Mouse (Mus musculus) R1 (cell line): Measurements from ENCODE around the gene Gm21117.
"Not testable (repeated sequence)": the region's sequence is repeated elsewhere in the genome, so short reads cannot be mapped to it uniquely, and the experiment has no call there.

Source experiments
- DNase-seq: peaks from one replicate; pipeline ENCODE4 v3.0.0-alpha.2; 2018; ENCODE audit warnings: low read depth, low spot score

The Gm21117 gene

DNA sequence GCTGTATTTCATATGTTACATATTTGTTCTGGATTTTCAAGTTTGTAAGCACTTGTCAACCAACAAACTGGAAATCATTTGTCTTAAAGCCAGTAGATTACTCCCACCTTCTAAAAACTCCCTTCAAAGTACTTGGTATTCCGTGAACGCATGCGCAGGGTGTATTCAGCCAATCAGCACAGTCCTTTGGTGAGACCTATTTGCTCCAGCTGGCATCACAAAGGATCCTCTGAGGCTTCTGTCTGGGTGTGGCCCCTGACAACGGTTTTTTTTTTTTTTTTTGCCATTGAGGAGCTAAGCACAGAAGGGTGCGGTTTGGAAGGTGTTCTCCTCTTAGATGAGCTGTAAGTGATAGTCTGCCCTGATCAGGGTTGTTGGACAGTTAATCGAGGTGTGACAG lies at the start of gene Gm21117:
TSS of gene Gm21117 (plus strand) at position 301 of the 400 bp plus-strand sequence.
- not testable (repeated sequence) for DNase-seq
